In genomic region chr4:32246801-32247200, GRCm38 (mm10) we compare ENCODE assay signal across 10 mouse cellular contexts. TPM values are rescaled to one million over a fixed set of nuclear protein-coding genes. Genes with fewer than 3 reads are reported as not detected.
DNase-seq lines count a peak whose midpoint lies in the region; ATAC-seq and TF ChIP-seq lines count a peak whose summit lies in the region.
"Had no signal": no experiment of that assay in that cellular context is flagged by ENCODE, and none has a peak within 500 bp of the region (broad histone marks: within the 10 kb centered on the region; RNA-seq: fewer than 3 reads in every experiment).

No protein-coding gene starts in this region.

- no peak for TF ChIP-seq CTCF in lung, embryonic 14.5 days (IDR thresholded peaks at IDR 0.05; ENCODE audit: low read depth)

- no peaks in the 10 kb centered on the region for H3K9me3 ChIP-seq in hindbrain, embryonic 13.5 days
- H3K9me3 ChIP-seq in hindbrain, embryonic 10.5 days, result no peaks in the 10 kb centered on the region
- H3K9me3 ChIP-seq in forebrain, embryonic 15.5 days, result no peaks in the 10 kb centered on the region
- H3K9me3 ChIP-seq in lung, embryonic 14.5 days (ENCODE audit: low read depth, low read length), result no peaks in the 10 kb centered on the region
- H3K9me3 ChIP-seq in limb, embryonic 10.5 days (replicated peaks), result no peaks in the 10 kb centered on the region
- H3K9me3 ChIP-seq: G1E had no signal

- peaks cover 87% of the 10 kb centered on the region for H3K4me1 ChIP-seq in hindbrain, embryonic 13.5 days (replicated peaks)
- peaks cover 84% of the 10 kb centered on the region for H3K4me1 ChIP-seq in hindbrain, embryonic 10.5 days (replicated peaks)
- H3K4me1 ChIP-seq in forebrain, embryonic 15.5 days, result peaks cover 83% of the 10 kb centered on the region
- H3K4me1 ChIP-seq in lung, embryonic 14.5 days (ENCODE audit: insufficient read depth), result peaks cover 58% of the 10 kb centered on the region
- peaks cover 93% of the 10 kb centered on the region for H3K4me1 ChIP-seq in limb, embryonic 10.5 days

- no peak overlapping the region for H3K4me2 ChIP-seq in hindbrain, embryonic 13.5 days
- H3K4me2 ChIP-seq in forebrain, embryonic 15.5 days (replicated peaks), result no peak overlapping the region
- no peak overlapping the region for H3K4me2 ChIP-seq in lung, embryonic 14.5 days

- no peak overlapping the region for H3K4me3 ChIP-seq in hindbrain, embryonic 13.5 days
- no peak overlapping the region for H3K4me3 ChIP-seq in hindbrain, embryonic 10.5 days
- H3K4me3 ChIP-seq in forebrain, embryonic 15.5 days, result no peak overlapping the region
- H3K4me3 ChIP-seq in lung, embryonic 14.5 days (ENCODE audit: low read depth, low read length), result no peak overlapping the region
- H3K4me3 ChIP-seq in limb, embryonic 10.5 days, result no peak overlapping the region

- H3K9ac ChIP-seq in hindbrain, embryonic 13.5 days, result no peak overlapping the region
- H3K9ac ChIP-seq in forebrain, embryonic 15.5 days (replicated peaks), result no peak overlapping the region
- no peak overlapping the region for H3K9ac ChIP-seq in lung, embryonic 14.5 days

- peaks cover 5% of the 10 kb centered on the region; the same call in 1 of the 2 replicates for H3K36me3 ChIP-seq in hindbrain, embryonic 13.5 days
- H3K36me3 ChIP-seq in hindbrain, embryonic 10.5 days, result peaks cover 12% of the 10 kb centered on the region
- no peaks in the 10 kb centered on the region for H3K36me3 ChIP-seq in forebrain, embryonic 15.5 days
- H3K36me3 ChIP-seq in lung, embryonic 14.5 days (ENCODE audit: insufficient read depth), result no peaks in the 10 kb centered on the region
- H3K36me3 ChIP-seq in limb, embryonic 10.5 days, result peaks cover 17% of the 10 kb centered on the region
- H3K36me3 ChIP-seq: G1E had no signal

- H3K27me3 ChIP-seq in hindbrain, embryonic 13.5 days, result no peaks in the 10 kb centered on the region
- H3K27me3 ChIP-seq in hindbrain, embryonic 10.5 days (ENCODE audit: insufficient read depth, poor library complexity, severe bottlenecking), result peaks cover 5% of the 10 kb centered on the region; the same call in 1 of the 2 replicates
- H3K27me3 ChIP-seq in forebrain, embryonic 15.5 days, result no peaks in the 10 kb centered on the region
- no peaks in the 10 kb centered on the region for H3K27me3 ChIP-seq in lung, embryonic 14.5 days (ENCODE audit: insufficient read depth, low read length)
- H3K27me3 ChIP-seq in limb, embryonic 10.5 days (ENCODE audit: low read depth, poor library complexity, severe bottlenecking), result no peaks in the 10 kb centered on the region

- 29% methylated on average over 7 of the region's 7 CpGs for WGBS in hindbrain, embryonic 13.5 days
- 38% methylated on average over 7 of the region's 7 CpGs for WGBS in hindbrain, embryonic 10.5 days
- WGBS in forebrain, embryonic 15.5 days, result 11% methylated on average over 7 of the region's 7 CpGs
- 20% methylated on average over 7 of the region's 7 CpGs for WGBS in lung, embryonic 14.5 days
- WGBS in limb, embryonic 10.5 days, result 38% methylated on average over 7 of the region's 7 CpGs

- DNase-seq in hindbrain, embryonic 10.5 days (ENCODE audit: low spot score), result no peak
- peak; percentile 79 for DNase-seq in adrenal gland, adult 2 months
- peak; percentile 85 for DNase-seq in lung, embryonic 14.5 days
- DNase-seq in limb, embryonic 10.5 days (ENCODE audit: low spot score), result no peak
- no peak for DNase-seq in right cerebral cortex, postnatal 10 days (ENCODE audit: low spot score in 2 of 2)
- DNase-seq: thymus, postnatal 25 days had no signal

- ATAC-seq in hindbrain, embryonic 13.5 days (ENCODE audit: low FRiP score), result no peak
- no peak for ATAC-seq in forebrain, embryonic 15.5 days (replicated peaks)
- ATAC-seq in lung, embryonic 14.5 days (ENCODE audit: insufficient read depth), result peak; percentile 21; the same call in 1 of the 2 replicates
- no peak for ATAC-seq in CD4-positive, CD25-positive, alpha-beta regulatory T cell, adult 4 months

- H3K27ac ChIP-seq in hindbrain, embryonic 13.5 days, result peak overlapping the region; percentile 6; the same call in 1 of the 2 replicates
- H3K27ac ChIP-seq in hindbrain, embryonic 10.5 days, result no peak overlapping the region
- peak overlapping the region; percentile 71 for H3K27ac ChIP-seq in forebrain, embryonic 15.5 days (replicated peaks)
- H3K27ac ChIP-seq in lung, embryonic 14.5 days (ENCODE audit: low read depth), result no peak overlapping the region
- no peak overlapping the region for H3K27ac ChIP-seq in limb, embryonic 10.5 days

RNA-seq across cellular contexts. Expression of gene Bach2, which starts 8.2 kb away (rescaled TPM):
- polyA plus RNA-seq in hindbrain, embryonic 13.5 days (2015; fragmentation: Nextera tagmentation; extraction: Ambion mirVana), result 28.5 and 29.4 TPM in 2 replicates
- 9.5 and 13.4 TPM in 2 replicates for polyA plus RNA-seq in hindbrain, embryonic 10.5 days (2016; fragmentation: Nextera tagmentation; extraction: Ambion mirVana)
- total RNA-seq in adrenal gland, adult 2 months (2021), result 1 to 10 TPM; 2.2 to 2.9 TPM
- 0.35 and 0.61 TPM in 2 replicates for polyA plus RNA-seq in adrenal gland, adult 2 months (2012; rRNA removed)
- 33.8 and 34.9 TPM in 2 replicates for polyA plus RNA-seq in forebrain, embryonic 15.5 days (2015; fragmentation: Nextera tagmentation; extraction: Ambion mirVana)
- 12.8 and 16.1 TPM in 2 replicates for polyA plus RNA-seq in lung, embryonic 14.5 days (2014; fragmentation: Nextera tagmentation; extraction: Ambion mirVana)
- polyA plus RNA-seq in limb, embryonic 10.5 days (2016; fragmentation: Nextera tagmentation; extraction: Ambion mirVana), result 23.0 and 23.5 TPM in 2 replicates
- polyA plus RNA-seq in CD4-positive, CD25-positive, alpha-beta regulatory T cell, adult 4 months (2017; shearing (Covaris generic)), result 10 to 100 TPM; 21.5 to 23.6 TPM
- polyA plus RNA-seq: G1E had no signal

Comparison
In these comparisons a context has a peak if more than half of its experiments do, and no peak if none do; other contexts are left out.
1. H3K27ac ChIP-seq: peak in hindbrain, embryonic 13.5 days (single experiment) and forebrain, embryonic 15.5 days (single experiment); none in hindbrain, embryonic 10.5 days (single experiment), lung, embryonic 14.5 days (single experiment) and limb, embryonic 10.5 days (single experiment).
2. DNase-seq: peak in adrenal gland, adult 2 months (single experiment) and lung, embryonic 14.5 days (single experiment); none in hindbrain, embryonic 10.5 days (single experiment), limb, embryonic 10.5 days (single experiment) and right cerebral cortex, postnatal 10 days (0 of 2).